Mouse (Mus musculus) forebrain, embryonic 13.5 days (tissue): Measurements from ENCODE around the gene Rpl23. TPM values are rescaled to one million over a fixed set of nuclear protein-coding genes. Genes with fewer than 3 reads are reported as not detected.
"Not testable (repeated sequence)": the region's sequence is repeated elsewhere in the genome, so short reads cannot be mapped to it uniquely, and the experiment has no call there.

Source experiments
- ATAC-seq: fragments of 200-750 bp; cut with Nextera tagmentation; 2 replicates; pipeline ENCODE4 v1.8.0; 2017
- H3K27ac ChIP-seq: fragments of 300-500 bp; sonication (generic); 2 replicates; pipeline ENCODE4 v1.5.1; 2015; ENCODE audit warnings: inconsistent platforms, mild to moderate bottlenecking, moderate library complexity
- H3K27me3 ChIP-seq: fragments of 300-500 bp; sonication (generic); 2 replicates; pipeline ENCODE4 v1.6.1; 2015; ENCODE audit warnings: mild to moderate bottlenecking, inconsistent platforms
- H3K36me3 ChIP-seq: fragments of 300-500 bp; sonication (generic); 2 replicates; pipeline ENCODE4 v1.6.1; 2015; ENCODE audit warnings: mild to moderate bottlenecking, inconsistent platforms; ENCODE audit not compliant: poor library complexity, severe bottlenecking
- H3K4me1 ChIP-seq: fragments of 300-500 bp; sonication (generic); 2 replicates; pipeline ENCODE4 v1.6.1; 2015; ENCODE audit warnings: inconsistent platforms
- H3K4me2 ChIP-seq: fragments of 300-500 bp; sonication (generic); 2 replicates; pipeline ENCODE4 v1.6.1; 2015; ENCODE audit warnings: inconsistent platforms, mild to moderate bottlenecking, moderate library complexity
- H3K4me3 ChIP-seq: fragments of 300-500 bp; sonication (generic); 2 replicates; pipeline ENCODE4 v1.5.1; 2015; ENCODE audit warnings: mild to moderate bottlenecking, inconsistent platforms
- H3K9ac ChIP-seq: fragments of 300-500 bp; sonication (generic); 2 replicates; pipeline ENCODE4 v1.6.1; 2015; ENCODE audit warnings: mild to moderate bottlenecking, inconsistent platforms
- H3K9me3 ChIP-seq: fragments of 300-500 bp; sonication (generic); replicated peaks from 2 replicates; pipeline ENCODE4 v1.6.1; 2016; ENCODE audit warnings: inconsistent platforms
- WGBS: fragments of 180-500 bp; shearing (Covaris S2); methylation state at CpG from one replicate; pipeline ENCODE4 v1.1.7; 2015; 5-methylcytosine and 5-hydroxymethylcytosine counted together
- polyA plus RNA-seq: library from polyadenylated mRNA; unstranded; fragments of >200 nt; fragmentation: Nextera tagmentation; extraction: Ambion mirVana; gene quantifications from 2 replicates; pipeline ENCODE4 v1.2.1, GENCODE M21; 2015

Gene Rpl23
- polyA plus RNA-seq, 1 experiment from 2014 or later = 461 TPM

DNA sequence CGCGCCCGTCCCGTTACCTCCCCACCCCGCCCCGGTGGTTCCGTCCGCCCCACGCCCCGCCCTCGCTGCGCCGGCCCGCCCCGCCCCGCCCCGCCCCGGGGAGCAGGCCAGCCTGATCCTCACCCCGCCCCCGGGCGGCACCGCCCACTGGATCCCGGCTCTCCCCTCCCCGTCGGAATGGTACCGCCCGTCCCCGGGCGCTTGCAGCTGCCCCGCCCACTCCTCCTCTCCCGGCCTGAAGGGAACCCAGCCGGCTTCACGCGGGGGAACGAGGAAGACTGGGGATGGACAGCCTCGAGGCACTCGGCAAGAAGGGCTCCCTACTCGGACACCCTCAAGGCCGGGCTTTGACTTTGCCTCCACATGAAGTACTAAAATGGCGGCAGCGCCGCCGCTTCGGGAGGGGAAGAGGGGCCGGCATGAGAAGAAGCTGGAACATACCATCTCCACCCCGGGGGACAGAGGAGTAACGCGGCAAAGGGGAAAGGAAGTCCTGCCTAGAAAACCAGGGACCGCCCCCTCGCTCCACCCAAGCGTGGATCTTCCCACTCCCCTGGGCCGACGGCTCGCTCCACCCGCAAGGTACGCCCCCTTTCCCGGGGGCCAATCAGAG lies 37.4 kb downstream of the Rpl23 start:
- Histone ChIP-seq H3K9ac (peak overlapping the region; percentile 89), H3K9me3 (no peaks in the 10 kb centered on the region), H3K4me2 (peak overlapping the region; percentile 73), H3K27me3 (no peaks in the 10 kb centered on the region), H3K27ac (peak overlapping the region; percentile 95), H3K4me1 (peaks cover 30% of the 10 kb centered on the region), H3K36me3 (peaks cover 38% of the 10 kb centered on the region), H3K4me3 (peak overlapping the region; percentile 77)
- WGBS = under 1% methylated on average over 37 of the region's 57 CpGs
- ATAC-seq = peak; percentile 97

DNA sequence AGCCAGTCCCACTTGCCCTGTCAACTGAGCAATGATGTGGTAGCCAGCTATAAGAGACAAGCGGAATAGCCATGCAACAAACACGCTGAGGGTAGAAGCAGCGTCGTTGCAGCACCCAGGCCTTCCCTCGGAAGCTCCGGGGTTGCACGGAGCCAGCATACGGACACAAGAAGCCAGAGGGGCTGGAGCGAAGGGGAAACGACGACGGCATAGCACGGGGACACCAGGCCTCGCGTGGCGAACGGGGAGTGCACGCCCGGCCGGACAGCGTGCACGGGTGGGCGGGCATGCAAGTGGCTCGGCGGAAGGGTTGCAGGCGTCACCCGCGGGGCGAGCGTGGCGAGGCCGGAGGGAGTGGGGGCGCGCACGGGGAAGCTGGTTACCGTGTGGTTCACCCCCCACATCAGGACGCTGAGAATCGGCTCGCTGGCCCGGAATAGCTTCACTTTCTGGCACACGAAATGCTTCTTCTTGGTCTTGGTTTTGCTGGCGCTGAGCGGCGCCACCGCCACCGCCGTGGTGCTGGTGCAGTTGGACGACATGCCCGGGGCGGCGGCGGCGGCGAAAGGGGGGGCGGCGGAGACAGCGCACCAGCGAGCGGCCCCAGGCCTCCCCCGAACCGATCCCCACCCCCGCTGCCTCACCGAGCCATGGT lies 38.0 kb downstream of the Rpl23 start, which contains the start of gene Pip4k2b:
Gene Pip4k2b, minus strand, starts transcription at position 642 of the 655 bp plus-strand sequence.
- Histone ChIP-seq H3K27ac (peak within 1 kb of the TSS; percentile 95), H3K4me3 (peak within 1 kb of the TSS; percentile 77), H3K36me3 (peaks cover 31% of the 10 kb centered on the region), H3K9ac (peak within 1 kb of the TSS; percentile 89), H3K4me2 (peak within 1 kb of the TSS; percentile 73), H3K4me1 (peaks cover 30% of the 10 kb centered on the region), H3K9me3 (no peaks in the 10 kb centered on the region), H3K27me3 (no peaks in the 10 kb centered on the region)
- ATAC-seq = peak; percentile 34
- WGBS = under 1% methylated on average over 40 of the region's 63 CpGs

DNA sequence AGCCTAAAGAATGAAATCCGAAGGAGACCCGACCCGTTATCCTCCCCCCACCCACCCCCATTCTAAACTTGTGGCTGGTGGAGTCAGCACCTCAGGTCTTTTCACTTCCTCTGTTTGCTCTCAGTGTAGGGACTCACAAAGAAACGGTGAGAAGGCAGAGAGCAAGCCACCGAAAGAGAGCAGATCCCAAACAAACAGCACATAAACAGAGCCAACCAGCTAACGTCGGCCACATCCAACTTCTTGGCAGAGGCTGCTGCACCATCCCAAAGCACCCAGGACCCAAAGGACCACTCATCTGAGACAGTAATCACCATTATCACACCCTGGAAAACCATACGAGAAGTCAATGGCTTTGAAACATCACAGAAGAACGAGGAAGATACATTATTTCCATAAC lies 38.8 kb downstream of the Rpl23 start:
- peak overlapping the region; percentile 73 for H3K4me2 ChIP-seq
- H3K27me3 ChIP-seq = no peaks in the 10 kb centered on the region
- peak overlapping the region; percentile 77 for H3K4me3 ChIP-seq
- 46% methylated on average over 9 of the region's 9 CpGs for WGBS
- no peaks in the 10 kb centered on the region for H3K9me3 ChIP-seq
- peaks cover 30% of the 10 kb centered on the region for H3K4me1 ChIP-seq
- peaks cover 26% of the 10 kb centered on the region for H3K36me3 ChIP-seq
- H3K9ac ChIP-seq = peak overlapping the region; percentile 89
- no peak for ATAC-seq
- no peak overlapping the region for H3K27ac ChIP-seq

DNA sequence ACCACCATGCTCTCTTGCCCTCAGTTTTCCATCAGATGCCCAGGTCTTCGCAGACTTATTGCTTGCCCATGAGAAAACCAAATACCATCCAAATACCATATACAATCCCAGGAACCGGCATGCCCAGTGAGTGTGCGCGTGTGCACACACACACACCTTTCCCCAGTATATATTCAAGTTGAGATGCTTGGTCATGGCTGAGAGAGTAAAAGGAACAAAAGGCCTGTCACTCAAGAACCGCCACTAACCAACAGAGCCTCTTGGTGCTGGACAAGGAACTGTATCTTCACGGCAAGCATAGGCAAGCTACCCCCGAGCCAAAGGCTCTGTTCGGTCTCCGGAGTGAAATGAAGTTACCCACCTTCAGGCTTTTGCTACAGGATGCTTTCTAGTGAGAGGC lies 39.6 kb downstream of the Rpl23 start:
- 0 out of 2 replicates have a peak overlapping the region, but pooled peaks have one; percentile 89 for H3K9ac ChIP-seq
- WGBS = 77% methylated on average over 9 of the region's 9 CpGs
- no peaks in the 10 kb centered on the region for H3K27me3 ChIP-seq
- no peak for ATAC-seq
- H3K4me2 ChIP-seq = peak overlapping the region; percentile 73
- H3K4me1 ChIP-seq = peaks cover 30% of the 10 kb centered on the region
- H3K27ac ChIP-seq = no peak overlapping the region
- H3K4me3 ChIP-seq = peak overlapping the region; percentile 77
- no peaks in the 10 kb centered on the region for H3K9me3 ChIP-seq
- H3K36me3 ChIP-seq = peaks cover 18% of the 10 kb centered on the region

DNA sequence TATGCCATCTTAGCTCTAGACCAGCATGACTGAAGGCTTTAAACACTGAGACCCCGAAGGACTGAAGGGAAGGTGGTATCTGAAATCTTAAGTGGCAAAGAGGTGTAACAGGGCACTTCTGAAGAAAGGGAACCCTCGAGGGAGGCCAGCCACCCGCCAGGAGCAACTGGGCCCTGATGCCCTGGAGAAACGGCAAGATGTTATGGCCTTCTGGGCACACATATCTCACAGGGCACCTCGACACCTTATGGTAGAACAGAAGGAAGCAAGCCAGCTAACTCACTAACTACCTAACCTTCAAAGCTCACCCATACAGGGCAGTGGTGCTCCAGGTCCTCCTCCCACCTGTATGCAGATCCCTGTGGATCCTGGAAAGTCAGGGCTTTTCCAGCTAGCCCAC lies 40.1 kb downstream of the Rpl23 start:
- 0 out of 2 replicates have a peak overlapping the region, but pooled peaks have one; percentile 89 for H3K9ac ChIP-seq
- no peaks in the 10 kb centered on the region for H3K27me3 ChIP-seq
- no peak for ATAC-seq
- H3K27ac ChIP-seq = no peak overlapping the region
- H3K4me2 ChIP-seq = peak overlapping the region; percentile 73
- WGBS = 92% methylated on average over 5 of the region's 5 CpGs
- H3K4me1 ChIP-seq = peaks cover 30% of the 10 kb centered on the region
- H3K9me3 ChIP-seq = no peaks in the 10 kb centered on the region
- peaks cover 13% of the 10 kb centered on the region for H3K36me3 ChIP-seq
- H3K4me3 ChIP-seq = no peak overlapping the region

DNA sequence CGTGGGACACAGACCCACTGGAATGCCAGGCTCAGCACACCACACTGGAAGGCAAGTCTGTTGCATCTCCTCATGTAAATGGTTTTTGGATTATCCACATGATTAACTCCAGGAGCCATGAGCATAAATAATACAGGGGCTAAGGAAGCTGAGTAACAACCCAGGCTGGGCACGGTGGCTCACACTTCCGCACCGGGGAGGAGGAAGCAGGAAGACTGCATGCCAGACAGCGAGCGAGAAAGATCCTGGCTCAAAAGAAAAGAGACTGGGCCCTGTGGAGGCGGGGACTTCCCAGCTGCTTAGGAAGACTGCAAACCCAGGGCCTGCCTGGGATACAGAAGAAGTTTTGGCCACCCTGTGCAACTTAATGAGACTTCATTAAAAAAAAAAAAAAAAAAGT lies 42.0 kb downstream of the Rpl23 start:
- 42% methylated on average over 7 of the region's 7 CpGs for WGBS
- Histone ChIP-seq H3K4me3 (no peak overlapping the region), H3K27ac (no peak overlapping the region), H3K4me2 (no peak overlapping the region), H3K36me3 (no peaks in the 10 kb centered on the region), H3K9me3 (no peaks in the 10 kb centered on the region), H3K4me1 (peaks cover 30% of the 10 kb centered on the region), H3K27me3 (no peaks in the 10 kb centered on the region), H3K9ac (0 out of 2 replicates have a peak overlapping the region, but pooled peaks have one; percentile 0)
- ATAC-seq = no peak

DNA sequence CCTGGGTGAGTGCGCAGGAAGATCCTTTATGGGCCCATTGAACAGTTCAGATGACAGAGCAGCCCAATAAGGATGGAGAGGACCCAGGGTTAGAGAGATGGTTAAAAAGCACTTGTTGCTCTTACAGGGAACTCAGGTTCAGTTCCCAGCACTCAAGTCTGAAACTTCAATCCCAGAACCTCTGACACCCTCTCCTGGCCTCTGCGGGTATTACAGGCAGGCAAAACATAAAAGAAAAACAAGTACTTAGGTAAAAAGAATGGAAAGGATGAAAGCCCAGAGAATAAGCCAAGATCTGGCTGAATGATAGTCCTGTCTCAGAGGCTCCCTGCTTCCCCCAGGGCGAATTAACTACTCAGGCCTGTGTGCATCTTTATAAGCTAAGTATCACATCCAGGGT lies 43.1 kb downstream of the Rpl23 start:
- Histone ChIP-seq H3K36me3 (no peaks in the 10 kb centered on the region), H3K27ac (no peak overlapping the region), H3K9me3 (no peaks in the 10 kb centered on the region), H3K4me3 (no peak overlapping the region), H3K9ac (no peak overlapping the region), H3K27me3 (no peaks in the 10 kb centered on the region), H3K4me1 (peaks cover 30% of the 10 kb centered on the region), H3K4me2 (no peak overlapping the region)
- 90% methylated on average over 3 of the region's 3 CpGs for WGBS
- ATAC-seq = no peak

DNA sequence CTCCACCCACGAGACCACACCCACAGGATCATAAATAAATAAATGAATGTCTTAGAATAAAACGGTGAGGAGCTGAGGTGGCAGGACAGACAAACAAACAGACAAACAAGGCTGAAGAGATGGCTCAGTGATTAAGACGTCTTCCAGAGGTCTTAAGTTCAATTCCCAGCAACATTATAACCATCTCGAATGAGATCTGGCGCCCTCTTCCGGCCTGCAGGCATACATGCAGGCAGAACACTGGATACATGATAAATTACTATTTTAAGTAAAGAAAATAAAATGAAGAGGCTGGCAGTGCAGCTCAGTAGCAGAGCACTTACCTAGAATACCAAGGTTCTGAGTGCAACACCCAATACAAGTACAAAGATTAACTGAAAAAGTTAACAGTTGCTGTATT lies 43.5 kb downstream of the Rpl23 start:
- H3K27ac ChIP-seq = no peak overlapping the region

DNA sequence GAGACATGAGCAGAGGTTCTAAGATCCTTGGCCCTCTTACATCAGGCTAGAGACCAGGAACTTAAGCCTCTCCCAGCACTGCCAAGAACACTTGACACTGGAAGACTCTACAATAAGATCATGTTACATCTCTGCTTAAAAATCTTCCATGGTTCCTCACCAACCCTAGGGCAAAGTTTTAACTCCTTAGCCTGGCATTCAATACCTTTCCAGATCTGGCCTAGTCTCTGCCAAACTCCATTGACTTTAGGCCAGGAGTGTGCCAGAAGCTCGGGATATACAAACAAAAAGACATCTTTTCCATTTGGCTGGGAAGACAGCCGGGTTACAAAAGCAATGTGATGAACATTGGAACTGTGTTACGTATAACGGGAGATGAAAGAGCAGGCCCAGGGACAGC lies 44.6 kb downstream of the Rpl23 start:
- 75% methylated on average over 4 of the region's 4 CpGs for WGBS
- H3K9me3 ChIP-seq = no peaks in the 10 kb centered on the region
- no peak overlapping the region for H3K4me3 ChIP-seq
- no peak overlapping the region for H3K4me2 ChIP-seq
- ATAC-seq = no peak
- H3K9ac ChIP-seq = no peak overlapping the region
- H3K27ac ChIP-seq = no peak overlapping the region
- H3K27me3 ChIP-seq = no peaks in the 10 kb centered on the region
- H3K36me3 ChIP-seq = 0 out of 2 replicates have a peak, but pooled peaks cover 4% of the 10 kb centered on the region
- H3K4me1 ChIP-seq = peaks cover 20% of the 10 kb centered on the region

More for the DNA sequence above, 43.5 kb downstream of the Rpl23 start:
- H3K4me3 ChIP-seq = no peak overlapping the region
- no peaks in the 10 kb centered on the region for H3K27me3 ChIP-seq
- 67% methylated on average over 6 of the region's 6 CpGs for WGBS
- peaks cover 29% of the 10 kb centered on the region for H3K4me1 ChIP-seq
- H3K9me3 ChIP-seq = no peaks in the 10 kb centered on the region
- ATAC-seq = no peak
- no peak overlapping the region for H3K4me2 ChIP-seq
- H3K9ac ChIP-seq = no peak overlapping the region
- H3K36me3 ChIP-seq = no peaks in the 10 kb centered on the region

DNA sequence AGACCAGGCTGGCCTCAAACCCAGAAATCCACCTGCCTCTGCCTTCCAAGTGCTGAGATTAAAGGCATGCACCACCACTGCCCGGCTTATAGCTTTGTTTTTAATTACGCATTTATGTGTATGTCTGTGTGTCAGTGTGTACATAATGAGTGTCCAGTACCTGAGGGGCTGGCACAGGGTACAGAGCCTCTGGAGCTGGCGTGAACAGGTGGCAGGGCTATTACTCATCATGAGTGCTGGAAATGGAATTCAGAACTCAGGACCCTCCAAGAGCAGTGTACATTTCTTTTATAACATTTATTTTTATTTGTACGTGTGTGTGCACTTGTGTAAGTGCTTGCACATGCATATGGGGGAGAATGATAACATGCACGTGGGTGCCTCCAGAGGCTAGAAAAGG lies 45.6 kb downstream of the Rpl23 start:
- 92% methylated on average over 5 of the region's 5 CpGs for WGBS
- no peak overlapping the region for H3K9ac ChIP-seq
- H3K4me2 ChIP-seq = no peak overlapping the region
- H3K27me3 ChIP-seq = no peaks in the 10 kb centered on the region
- H3K27ac ChIP-seq = no peak overlapping the region
- peaks cover 14% of the 10 kb centered on the region for H3K36me3 ChIP-seq
- no peak overlapping the region for H3K4me3 ChIP-seq
- H3K4me1 ChIP-seq = peaks cover 13% of the 10 kb centered on the region; the same call in 1 of the 2 replicates
- ATAC-seq = no peak
- no peaks in the 10 kb centered on the region for H3K9me3 ChIP-seq

DNA sequence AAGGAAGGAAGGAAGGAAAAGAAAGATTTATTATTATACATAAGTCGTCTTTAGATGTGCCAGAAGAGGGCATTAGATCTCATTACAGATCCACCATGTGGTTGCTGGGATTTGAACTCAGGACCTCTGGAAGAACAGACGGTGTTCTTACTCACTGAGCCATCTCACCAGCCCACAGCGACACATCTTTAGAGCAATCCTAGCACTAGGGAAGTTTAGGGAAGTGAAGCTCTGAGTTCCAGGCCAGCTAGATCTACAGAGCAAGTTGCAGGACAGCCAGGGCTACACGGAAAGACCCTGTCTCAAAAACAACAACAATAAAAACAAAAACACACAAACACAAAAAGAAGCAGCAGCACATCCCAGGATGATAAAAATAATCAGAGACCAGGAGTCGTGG lies 47.4 kb downstream of the Rpl23 start:
- not testable (repeated sequence) for H3K27me3 ChIP-seq, H3K9ac ChIP-seq, H3K4me2 ChIP-seq, ATAC-seq, H3K4me1 ChIP-seq, H3K27ac ChIP-seq, H3K9me3 ChIP-seq, H3K4me3 ChIP-seq
- peaks cover 29% of the 10 kb centered on the region for H3K36me3 ChIP-seq
- 92% methylated on average over 5 of the region's 5 CpGs for WGBS

DNA sequence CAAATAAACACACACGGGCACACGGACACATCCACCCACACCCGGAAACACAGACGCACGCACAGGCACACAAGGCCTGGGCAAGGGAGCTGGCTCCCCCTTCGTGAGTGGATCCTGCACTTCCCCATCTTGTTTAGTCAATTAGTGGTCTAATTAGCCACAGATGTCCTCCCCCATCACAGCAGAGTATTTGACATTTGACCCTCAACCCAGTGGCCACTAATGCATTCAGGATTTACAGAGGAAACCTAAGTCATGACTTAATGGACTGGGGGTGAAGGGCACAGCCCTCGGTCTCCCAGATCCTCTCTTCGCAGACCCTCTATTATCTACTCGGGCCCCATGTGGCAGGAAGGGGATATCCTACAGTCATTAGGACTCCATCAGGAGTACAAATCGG lies 48.5 kb downstream of the Rpl23 start:
- Histone ChIP-seq H3K4me1 (peaks cover 4% of the 10 kb centered on the region; the same call in 1 of the 2 replicates), H3K27me3 (no peaks in the 10 kb centered on the region), H3K9ac (no peak overlapping the region), H3K9me3 (no peaks in the 10 kb centered on the region), H3K27ac (no peak overlapping the region), H3K4me2 (no peak overlapping the region), H3K36me3 (peaks cover 40% of the 10 kb centered on the region), H3K4me3 (no peak overlapping the region)
- no peak for ATAC-seq
- 39% methylated on average over 10 of the region's 10 CpGs for WGBS
